Mouse (Mus musculus) limb, embryonic 14.5 days (tissue): ENCODE measurements around the gene Trappc6b. TPM values are rescaled to one million over a fixed set of nuclear protein-coding genes. Genes with fewer than 3 reads are reported as not detected.

Experiments
- ATAC-seq: fragments of 200-750 bp; cut with Nextera tagmentation; 2 replicates; pipeline ENCODE4 v1.8.0; 2017; ENCODE audit warnings: low read depth, moderate number of reproducible peaks, moderate TSS enrichment; ENCODE audit not compliant: low FRiP score
- DNase-seq: peaks from one replicate; pipeline ENCODE4 v3.0.0-alpha.2; 2015; ENCODE audit warnings: low spot score
- H3K27ac ChIP-seq: fragments of 300-500 bp; sonication (generic); replicated peaks from 2 replicates; pipeline ENCODE4 v1.5.1; 2014; ENCODE audit warnings: low read depth, mild to moderate bottlenecking, low read length, moderate library complexity, mixed read lengths
- H3K27me3 ChIP-seq: fragments of 300-500 bp; sonication (generic); 2 replicates; pipeline ENCODE4 v1.6.1; 2014; ENCODE audit warnings: low read length, mixed read lengths; ENCODE audit not compliant: control insufficient read depth, insufficient read depth
- H3K36me3 ChIP-seq: fragments of 300-500 bp; sonication (generic); 2 replicates; pipeline ENCODE4 v1.6.1; 2014; ENCODE audit warnings: mild to moderate bottlenecking, low read length, moderate library complexity, mixed read lengths; ENCODE audit not compliant: control insufficient read depth, insufficient read depth
- H3K4me1 ChIP-seq: fragments of 300-500 bp; sonication (generic); 2 replicates; pipeline ENCODE4 v1.6.1; 2014; ENCODE audit warnings: antibody characterized with exemption, low read length, mixed read lengths; ENCODE audit not compliant: control insufficient read depth, insufficient read depth
- H3K4me2 ChIP-seq: fragments of 300-500 bp; sonication (generic); replicated peaks from 2 replicates; pipeline ENCODE4 v1.6.1; 2014; ENCODE audit warnings: low read depth, mild to moderate bottlenecking, low read length, moderate library complexity; ENCODE audit not compliant: severe bottlenecking
- H3K4me3 ChIP-seq: fragments of 300-500 bp; sonication (generic); replicated peaks from 2 replicates; pipeline ENCODE4 v1.5.1; 2014; ENCODE audit warnings: low read length
- H3K9ac ChIP-seq: fragments of 300-500 bp; sonication (generic); 2 replicates; pipeline ENCODE4 v1.6.1; 2014; ENCODE audit warnings: mild to moderate bottlenecking, low read depth, low read length, moderate library complexity; ENCODE audit not compliant: severe bottlenecking
- H3K9me3 ChIP-seq: fragments of 300-500 bp; sonication (generic); 2 replicates; pipeline ENCODE4 v1.6.1; 2016; ENCODE audit warnings: low read length; ENCODE audit not compliant: control insufficient read depth
- POLR2A ChIP-seq: fragments of 200-500 bp; IDR thresholded peaks from 2 replicates; pipeline ENCODE4 v1.8.0; 2012; ENCODE audit warnings: inconsistent platforms, mild to moderate bottlenecking, moderate library complexity, borderline replicate concordance; ENCODE audit not compliant: insufficient read depth, insufficient read length; ENCODE audit errors: extremely low read depth
- WGBS: fragments of 180-500 bp; shearing (Covaris S2); extraction: QIAGEN DNeasy Blood & Tissue Kit; methylation state at CpG from one replicate; pipeline ENCODE4 v1.1.7; 2014; 5-methylcytosine and 5-hydroxymethylcytosine counted together
- polyA plus RNA-seq, 2 experiments: library from polyadenylated mRNA; depleted of rRNA in 1 of 2; stranded (reverse) in 1 of 2; unstranded in 1 of 2; fragments of >200 nt; fragmentation: Nextera tagmentation in 1 of 2; extraction: Ambion mirVana in 1 of 2; gene quantifications; 2 replicates each; pipeline versions ENCODE4 v1.2.1 to v1.2.3; 2012 to 2014

The Trappc6b gene
- polyA plus RNA-seq, 2 experiments, result 53.9 to 71.7 TPM

- TF ChIP-seq POLR2A, result no peak
Measured at GRCm38 (mm10) chr12:59017970-59018369, 43.3 kb downstream of the Trappc6b start.

DNA sequence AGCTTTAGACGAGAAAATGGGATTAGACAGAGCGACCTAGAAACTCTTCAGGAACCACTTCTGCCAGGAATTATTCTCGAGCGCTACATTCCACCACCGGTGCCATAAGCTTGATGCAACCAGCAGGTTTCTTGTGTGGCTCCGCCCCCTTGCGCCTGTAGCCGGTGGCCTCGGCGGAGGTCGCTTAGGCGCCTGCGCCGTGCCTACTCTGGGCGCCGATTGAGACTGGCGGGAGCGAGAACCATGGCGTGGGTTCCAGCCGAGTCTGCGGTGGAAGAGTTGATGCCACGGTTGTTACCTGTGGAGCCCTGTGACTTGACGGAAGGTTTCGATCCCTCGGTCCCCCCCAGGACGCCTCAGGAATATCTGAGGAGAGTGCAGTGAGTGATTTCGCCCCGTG, 48.0 kb downstream of the Trappc6b start, which contains the start of gene Gemin2:
Gene Gemin2 (plus strand): TSS at position 160 of the 400 bp plus-strand sequence.
- Histone ChIP-seq H3K27me3 (no peaks in the 10 kb centered on the region), H3K4me1 (peaks cover 21% of the 10 kb centered on the region), H3K27ac (peak within 1 kb of the TSS; percentile 39), H3K36me3 (peaks cover 11% of the 10 kb centered on the region), H3K4me3 (peak within 1 kb of the TSS; percentile 87), H3K4me2 (peak within 1 kb of the TSS; percentile 69), H3K9ac (peak within 1 kb of the TSS; percentile 91), H3K9me3 (no peaks in the 10 kb centered on the region)
- DNase-seq, result peak; percentile 95
- peak; percentile 95; the same call in 1 of the 2 replicates for TF ChIP-seq POLR2A
- ATAC-seq, result peak; percentile 72
- under 1% methylated on average over 28 of the region's 28 CpGs for WGBS

More at GRCm38 (mm10) chr12:59017970-59018369, 43.3 kb downstream of the Trappc6b start:
- Histone ChIP-seq H3K4me2 (no peak overlapping the region), H3K9me3 (no peaks in the 10 kb centered on the region), H3K27me3 (no peaks in the 10 kb centered on the region), H3K36me3 (peaks cover 50% of the 10 kb centered on the region), H3K4me3 (no peak overlapping the region), H3K4me1 (no peaks in the 10 kb centered on the region), H3K9ac (no peak overlapping the region), H3K27ac (no peak overlapping the region)
- DNase-seq (no peak), ATAC-seq (no peak)
- WGBS, result 80% methylated on average over 8 of the region's 8 CpGs

GRCm38 (mm10) chr12:59012710-59013091, 48.6 kb downstream of the Trappc6b start:
- Histone ChIP-seq H3K4me3 (peak overlapping the region; percentile 87), H3K9me3 (no peaks in the 10 kb centered on the region), H3K36me3 (peaks cover 5% of the 10 kb centered on the region), H3K4me2 (peak overlapping the region; percentile 69), H3K9ac (peak overlapping the region; percentile 91), H3K27me3 (no peaks in the 10 kb centered on the region), H3K27ac (peak overlapping the region; percentile 39), H3K4me1 (peaks cover 21% of the 10 kb centered on the region)
- ATAC-seq, result no peak
- DNase-seq, result no peak
- WGBS, result 0% methylated on average over 7 of the region's 7 CpGs
- no peak for TF ChIP-seq POLR2A

- DNase-seq, result peak; percentile 97
- TF ChIP-seq POLR2A, result peak; percentile 92; the same call in 1 of the 2 replicates
Measured at GRCm38 (mm10) chr12:59011844-59012709, 49.2 kb downstream of the Trappc6b start, which contains the start of gene Sec23a. TSS of gene Sec23a (minus strand) at chr12:59012017.

GRCm38 (mm10) chr12:59011275-59011843, 49.9 kb downstream of the Trappc6b start:
- DNase-seq (no peak), ATAC-seq (peak; percentile 64)
- Histone ChIP-seq H3K9me3 (no peaks in the 10 kb centered on the region), H3K27ac (peak overlapping the region; percentile 93), H3K4me2 (peak overlapping the region; percentile 69), H3K4me1 (peaks cover 21% of the 10 kb centered on the region), H3K9ac (peak overlapping the region; percentile 91), H3K4me3 (peak overlapping the region; percentile 87), H3K27me3 (no peaks in the 10 kb centered on the region), H3K36me3 (peaks cover 9% of the 10 kb centered on the region)
- WGBS, result under 1% methylated on average over 25 of the region's 25 CpGs
- TF ChIP-seq POLR2A, result no peak

More at GRCm38 (mm10) chr12:59011844-59012709, 49.2 kb downstream of the Trappc6b start, which contains the start of gene Sec23a:
- Histone ChIP-seq H3K4me2 (peak within 1 kb of the TSS; percentile 69), H3K27ac (peak within 1 kb of the TSS; percentile 93), H3K9me3 (no peaks in the 10 kb centered on the region), H3K36me3 (peaks cover 5% of the 10 kb centered on the region), H3K9ac (peak within 1 kb of the TSS; percentile 91), H3K4me3 (peak within 1 kb of the TSS; percentile 87), H3K4me1 (peaks cover 21% of the 10 kb centered on the region), H3K27me3 (no peaks in the 10 kb centered on the region)
- peak; percentile 96 for ATAC-seq
- 1% methylated on average over 48 of the region's 48 CpGs for WGBS
